Mouse (Mus musculus) bone marrow macrophage, adult 2 months (primary cell): ENCODE results near the gene Vps53.

Source experiments
- CTCF ChIP-seq: IDR thresholded peaks from 2 replicates; pipeline ENCODE4 v1.5.1; 2012; ENCODE audit warnings: low read depth, mild to moderate bottlenecking, low read length, moderate library complexity
- POLR2A ChIP-seq: IDR thresholded peaks from 2 replicates; pipeline ENCODE4 v1.6.1; 2012; ENCODE audit warnings: mild to moderate bottlenecking, low read depth, low read length, borderline replicate concordance

GRCm38 (mm10) chr11:76025080-76025583, 154.3 kb downstream of the Vps53 start:
- TF ChIP-seq POLR2A = no peak
- no peak for TF ChIP-seq CTCF
